Mouse (Mus musculus): ENCODE results near the gene Lrrc8c. TPM values are rescaled to one million over a fixed set of nuclear protein-coding genes. Genes with fewer than 3 reads are reported as not detected.
A peak's percentile ranks its signal among the peaks of the same experiment; 100 is the strongest.

Lrrc8c gene
- polyA plus RNA-seq, 1 experiment from 2014 or later: 10.1 TPM

- no peak overlapping the region for H3K4me2 ChIP-seq (ENCODE audit: low read depth, low read length, severe bottlenecking)
- no peaks in the 10 kb centered on the region for H3K27me3 ChIP-seq (ENCODE audit: control insufficient read depth, insufficient read depth, low read length)
- no peak overlapping the region for H3K27ac ChIP-seq (ENCODE audit: low read depth, low read length)
- no peak overlapping the region for H3K9ac ChIP-seq (ENCODE audit: low read length)
- 75% methylated on average over 6 of the region's 6 CpGs for WGBS
- no peak for DNase-seq (ENCODE audit: low spot score)
- no peaks in the 10 kb centered on the region for H3K9me3 ChIP-seq (ENCODE audit: control insufficient read depth, low read length)
- no peaks in the 10 kb centered on the region for H3K36me3 ChIP-seq (ENCODE audit: control insufficient read depth, insufficient read depth, low read length)
- H3K4me3 ChIP-seq (ENCODE audit: low read depth, low read length): no peak overlapping the region
- peaks cover 2% of the 10 kb centered on the region; the same call in 1 of the 2 replicates for H3K4me1 ChIP-seq (replicated peaks; ENCODE audit: control insufficient read depth, insufficient read depth, low read length)
- ATAC-seq (replicated peaks; ENCODE audit: low FRiP score): no peak
Measured at GRCm38 (mm10) chr5:105568043-105568747, 49.0 kb downstream of the Lrrc8c start.

GRCm38 (mm10) chr5:105569168-105569567 is 50.0 kb downstream of the Lrrc8c start:
- Histone ChIP-seq H3K4me1 (replicated peaks; ENCODE audit: control insufficient read depth, insufficient read depth, low read length) (peaks cover 2% of the 10 kb centered on the region; the same call in 1 of the 2 replicates), H3K4me3 (ENCODE audit: low read depth, low read length) (no peak overlapping the region), H3K4me2 (ENCODE audit: low read depth, low read length, severe bottlenecking) (no peak overlapping the region), H3K36me3 (ENCODE audit: control insufficient read depth, insufficient read depth, low read length) (no peaks in the 10 kb centered on the region), H3K9ac (ENCODE audit: low read length) (no peak overlapping the region), H3K27me3 (ENCODE audit: control insufficient read depth, insufficient read depth, low read length) (no peaks in the 10 kb centered on the region), H3K27ac (ENCODE audit: low read depth, low read length) (no peak overlapping the region), H3K9me3 (ENCODE audit: control insufficient read depth, low read length) (no peaks in the 10 kb centered on the region)
- 95% methylated on average over 2 of the region's 2 CpGs for WGBS
- ATAC-seq (replicated peaks; ENCODE audit: low FRiP score) (no peak), DNase-seq (ENCODE audit: low spot score) (no peak)

- Histone ChIP-seq H3K36me3 (ENCODE audit: control insufficient read depth, insufficient read depth, low read length) (no peaks in the 10 kb centered on the region), H3K4me2 (ENCODE audit: low read depth, low read length, severe bottlenecking) (no peak overlapping the region), H3K9me3 (ENCODE audit: control insufficient read depth, low read length) (no peaks in the 10 kb centered on the region), H3K4me1 (replicated peaks; ENCODE audit: control insufficient read depth, insufficient read depth, low read length) (no peaks in the 10 kb centered on the region), H3K27ac (ENCODE audit: low read depth, low read length) (no peak overlapping the region), H3K9ac (ENCODE audit: low read length) (no peak overlapping the region), H3K27me3 (ENCODE audit: control insufficient read depth, insufficient read depth, low read length) (no peaks in the 10 kb centered on the region), H3K4me3 (ENCODE audit: low read depth, low read length) (no peak overlapping the region)
- no peak for ATAC-seq (replicated peaks; ENCODE audit: low FRiP score)
- WGBS: 72% methylated on average over 5 of the region's 5 CpGs
- no peak for DNase-seq (ENCODE audit: low spot score)
Measured at GRCm38 (mm10) chr5:105572160-105572692, 53.0 kb downstream of the Lrrc8c start.

GRCm38 (mm10) chr5:105572876-105573275 is 53.7 kb downstream of the Lrrc8c start:
- H3K4me1 ChIP-seq (replicated peaks; ENCODE audit: control insufficient read depth, insufficient read depth, low read length): no peaks in the 10 kb centered on the region
- ATAC-seq (replicated peaks; ENCODE audit: low FRiP score) (no peak), DNase-seq (ENCODE audit: low spot score) (no peak)
- H3K4me3 ChIP-seq (ENCODE audit: low read depth, low read length): no peak overlapping the region
- H3K27ac ChIP-seq (ENCODE audit: low read depth, low read length): no peak overlapping the region
- no peak overlapping the region for H3K4me2 ChIP-seq (ENCODE audit: low read depth, low read length, severe bottlenecking)
- WGBS: 83% methylated on average over 7 of the region's 7 CpGs
- H3K9me3 ChIP-seq (ENCODE audit: control insufficient read depth, low read length): no peaks in the 10 kb centered on the region
- no peaks in the 10 kb centered on the region for H3K36me3 ChIP-seq (ENCODE audit: control insufficient read depth, insufficient read depth, low read length)
- no peak overlapping the region for H3K9ac ChIP-seq (ENCODE audit: low read length)
- H3K27me3 ChIP-seq (ENCODE audit: control insufficient read depth, insufficient read depth, low read length): no peaks in the 10 kb centered on the region

- Histone ChIP-seq H3K36me3 (ENCODE audit: control insufficient read depth, insufficient read depth, low read length) (no peaks in the 10 kb centered on the region), H3K27ac (ENCODE audit: low read depth, low read length) (no peak overlapping the region), H3K9me3 (ENCODE audit: control insufficient read depth, low read length) (no peaks in the 10 kb centered on the region), H3K27me3 (ENCODE audit: control insufficient read depth, insufficient read depth, low read length) (no peaks in the 10 kb centered on the region), H3K4me3 (ENCODE audit: low read depth, low read length) (no peak overlapping the region), H3K4me1 (replicated peaks; ENCODE audit: control insufficient read depth, insufficient read depth, low read length) (no peaks in the 10 kb centered on the region), H3K9ac (ENCODE audit: low read length) (no peak overlapping the region), H3K4me2 (ENCODE audit: low read depth, low read length, severe bottlenecking) (no peak overlapping the region)
- ATAC-seq (replicated peaks; ENCODE audit: low FRiP score) (no peak), DNase-seq (ENCODE audit: low spot score) (no peak)
- WGBS: 97% methylated on average over 5 of the region's 5 CpGs
Measured at GRCm38 (mm10) chr5:105574835-105575234, 55.6 kb downstream of the Lrrc8c start.

GRCm38 (mm10) chr5:105575839-105576238 is 56.7 kb downstream of the Lrrc8c start:
- WGBS: 84% methylated on average over 6 of the region's 6 CpGs
- ATAC-seq (replicated peaks; ENCODE audit: low FRiP score) (no peak), DNase-seq (ENCODE audit: low spot score) (no peak)
- Histone ChIP-seq H3K27ac (ENCODE audit: low read depth, low read length) (no peak overlapping the region), H3K4me3 (ENCODE audit: low read depth, low read length) (no peak overlapping the region), H3K4me1 (replicated peaks; ENCODE audit: control insufficient read depth, insufficient read depth, low read length) (no peaks in the 10 kb centered on the region), H3K9me3 (ENCODE audit: control insufficient read depth, low read length) (no peaks in the 10 kb centered on the region), H3K9ac (ENCODE audit: low read length) (no peak overlapping the region), H3K36me3 (ENCODE audit: control insufficient read depth, insufficient read depth, low read length) (no peaks in the 10 kb centered on the region), H3K27me3 (ENCODE audit: control insufficient read depth, insufficient read depth, low read length) (no peaks in the 10 kb centered on the region), H3K4me2 (ENCODE audit: low read depth, low read length, severe bottlenecking) (no peak overlapping the region)

- 94% methylated on average over 10 of the region's 10 CpGs for WGBS
- H3K9me3 ChIP-seq (ENCODE audit: control insufficient read depth, low read length): no peaks in the 10 kb centered on the region
Measured at GRCm38 (mm10) chr5:105580909-105581308, 61.7 kb downstream of the Lrrc8c start.

GRCm38 (mm10) chr5:105585929-105586328 is 66.7 kb downstream of the Lrrc8c start:
- Histone ChIP-seq H3K4me1 (replicated peaks; ENCODE audit: control insufficient read depth, insufficient read depth, low read length) (no peaks in the 10 kb centered on the region; the same call in 1 of the 2 replicates), H3K4me2 (ENCODE audit: low read depth, low read length, severe bottlenecking) (no peak overlapping the region), H3K4me3 (ENCODE audit: low read depth, low read length) (no peak overlapping the region), H3K9ac (ENCODE audit: low read length) (no peak overlapping the region), H3K9me3 (ENCODE audit: control insufficient read depth, low read length) (no peaks in the 10 kb centered on the region), H3K36me3 (ENCODE audit: control insufficient read depth, insufficient read depth, low read length) (no peaks in the 10 kb centered on the region), H3K27ac (ENCODE audit: low read depth, low read length) (peak overlapping the region; percentile 52), H3K27me3 (ENCODE audit: control insufficient read depth, insufficient read depth, low read length) (no peaks in the 10 kb centered on the region)
- DNase-seq (ENCODE audit: low spot score) (no peak), ATAC-seq (replicated peaks; ENCODE audit: low FRiP score) (peak; percentile 58)
- 55% methylated on average over 4 of the region's 4 CpGs for WGBS

More at GRCm38 (mm10) chr5:105580909-105581308, 61.7 kb downstream of the Lrrc8c start:
- ATAC-seq (replicated peaks; ENCODE audit: low FRiP score) (no peak), DNase-seq (ENCODE audit: low spot score) (no peak)
- no peaks in the 10 kb centered on the region for H3K36me3 ChIP-seq (ENCODE audit: control insufficient read depth, insufficient read depth, low read length)
- H3K27me3 ChIP-seq (ENCODE audit: control insufficient read depth, insufficient read depth, low read length): no peaks in the 10 kb centered on the region
- H3K4me3 ChIP-seq (ENCODE audit: low read depth, low read length): no peak overlapping the region
- no peak overlapping the region for H3K4me2 ChIP-seq (ENCODE audit: low read depth, low read length, severe bottlenecking)
- H3K9ac ChIP-seq (ENCODE audit: low read length): no peak overlapping the region
- H3K27ac ChIP-seq (ENCODE audit: low read depth, low read length): no peak overlapping the region
- H3K4me1 ChIP-seq (replicated peaks; ENCODE audit: control insufficient read depth, insufficient read depth, low read length): no peaks in the 10 kb centered on the region; the same call in 1 of the 2 replicates

- no peak for ATAC-seq (replicated peaks; ENCODE audit: low FRiP score)
- Histone ChIP-seq H3K36me3 (ENCODE audit: control insufficient read depth, insufficient read depth, low read length) (no peaks in the 10 kb centered on the region), H3K9me3 (ENCODE audit: control insufficient read depth, low read length) (no peaks in the 10 kb centered on the region), H3K4me1 (replicated peaks; ENCODE audit: control insufficient read depth, insufficient read depth, low read length) (no peaks in the 10 kb centered on the region; the same call in 1 of the 2 replicates), H3K4me2 (ENCODE audit: low read depth, low read length, severe bottlenecking) (no peak overlapping the region), H3K4me3 (ENCODE audit: low read depth, low read length) (no peak overlapping the region), H3K27ac (ENCODE audit: low read depth, low read length) (no peak overlapping the region), H3K9ac (ENCODE audit: low read length) (no peak overlapping the region), H3K27me3 (ENCODE audit: control insufficient read depth, insufficient read depth, low read length) (no peaks in the 10 kb centered on the region)
- 82% methylated on average over 5 of the region's 5 CpGs for WGBS
- DNase-seq (ENCODE audit: low spot score): no peak
Measured at GRCm38 (mm10) chr5:105586655-105587054, 67.5 kb downstream of the Lrrc8c start.
